Mouse (Mus musculus): ENCODE data around the gene Cpa4.

Gene Cpa4

GRCm38 (mm10) chr6:30568069-30568468 is at the start of gene Cpa4:
TSS of gene Cpa4 (plus strand) at chr6:30568369.
- in situ Hi-C loops (cut with MboI; ENCODE audit: low sequenced_read_pairs), result no loop called here

- in situ Hi-C loops (cut with MboI; ENCODE audit: low sequenced_read_pairs), result no loop called here
Observed at GRCm38 (mm10) chr6:30520400-30520799, 47.8 kb upstream of the Cpa4 start.

- in situ Hi-C loops (cut with MboI; ENCODE audit: low sequenced_read_pairs), result no loop called here
Observed at GRCm38 (mm10) chr6:30525456-30526332, 42.5 kb upstream of the Cpa4 start.

- in situ Hi-C loops (cut with MboI; ENCODE audit: low sequenced_read_pairs), result no loop called here
Observed at GRCm38 (mm10) chr6:30526586-30527515, 41.3 kb upstream of the Cpa4 start.

GRCm38 (mm10) chr6:30528800-30529199 is 39.4 kb upstream of the Cpa4 start:
- in situ Hi-C loops (cut with MboI; ENCODE audit: low sequenced_read_pairs), result no loop called here

GRCm38 (mm10) chr6:30535340-30535739 is 32.8 kb upstream of the Cpa4 start:
- in situ Hi-C loops (cut with MboI; ENCODE audit: low sequenced_read_pairs), result no loop called here

GRCm38 (mm10) chr6:30538240-30538639 is 29.9 kb upstream of the Cpa4 start:
- in situ Hi-C loops (cut with MboI; ENCODE audit: low sequenced_read_pairs), result no loop called here

- in situ Hi-C loops (cut with MboI; ENCODE audit: low sequenced_read_pairs), result no loop called here
Observed at GRCm38 (mm10) chr6:30538800-30539199, 29.4 kb upstream of the Cpa4 start.

- in situ Hi-C loops (cut with MboI; ENCODE audit: low sequenced_read_pairs), result no loop called here
Observed at GRCm38 (mm10) chr6:30541009-30541799, 27.0 kb upstream of the Cpa4 start, which contains the start of gene Cpa2. TSS of gene Cpa2 (plus strand) at chr6:30541582.

GRCm38 (mm10) chr6:30542277-30542676 is 25.9 kb upstream of the Cpa4 start:
- in situ Hi-C loops (cut with MboI; ENCODE audit: low sequenced_read_pairs), result no loop called here

GRCm38 (mm10) chr6:30543077-30543476 is 25.1 kb upstream of the Cpa4 start:
- in situ Hi-C loops (cut with MboI; ENCODE audit: low sequenced_read_pairs), result no loop called here

GRCm38 (mm10) chr6:30543851-30544250 is 24.3 kb upstream of the Cpa4 start:
- in situ Hi-C loops (cut with MboI; ENCODE audit: low sequenced_read_pairs), result no loop called here

- in situ Hi-C loops (cut with MboI; ENCODE audit: low sequenced_read_pairs), result no loop called here
Observed at GRCm38 (mm10) chr6:30545689-30546088, 22.5 kb upstream of the Cpa4 start.

GRCm38 (mm10) chr6:30546571-30547273 is 21.4 kb upstream of the Cpa4 start:
- in situ Hi-C loops (cut with MboI; ENCODE audit: low sequenced_read_pairs), result no loop called here

GRCm38 (mm10) chr6:30547274-30547645 is 20.9 kb upstream of the Cpa4 start:
- in situ Hi-C loops (cut with MboI; ENCODE audit: low sequenced_read_pairs), result no loop called here

GRCm38 (mm10) chr6:30547656-30548306 is 20.4 kb upstream of the Cpa4 start:
- in situ Hi-C loops (cut with MboI; ENCODE audit: low sequenced_read_pairs), result no loop called here

GRCm38 (mm10) chr6:30549231-30549761 is 18.9 kb upstream of the Cpa4 start:
- in situ Hi-C loops (cut with MboI; ENCODE audit: low sequenced_read_pairs), result no loop called here

- in situ Hi-C loops (cut with MboI; ENCODE audit: low sequenced_read_pairs), result no loop called here
Observed at GRCm38 (mm10) chr6:30550496-30551192, 17.5 kb upstream of the Cpa4 start.

GRCm38 (mm10) chr6:30551193-30551515 is 17.0 kb upstream of the Cpa4 start:
- in situ Hi-C loops (cut with MboI; ENCODE audit: low sequenced_read_pairs), result no loop called here

All from CH12F3 (cell line).